Mouse (Mus musculus) kidney, postnatal 36 days (tissue): ENCODE results near the gene Ugt2b5.
"Not testable (repeated sequence)": the region's sequence is repeated elsewhere in the genome, so short reads cannot be mapped to it uniquely, and the experiment has no call there.

Experiments
- DNase-seq, 2 experiments: peaks; one replicate each; pipeline ENCODE4 v3.0.0; 2021 to 2022; ENCODE audit warnings: mixed read lengths in 2 of 2

Ugt2b5 gene

DNA sequence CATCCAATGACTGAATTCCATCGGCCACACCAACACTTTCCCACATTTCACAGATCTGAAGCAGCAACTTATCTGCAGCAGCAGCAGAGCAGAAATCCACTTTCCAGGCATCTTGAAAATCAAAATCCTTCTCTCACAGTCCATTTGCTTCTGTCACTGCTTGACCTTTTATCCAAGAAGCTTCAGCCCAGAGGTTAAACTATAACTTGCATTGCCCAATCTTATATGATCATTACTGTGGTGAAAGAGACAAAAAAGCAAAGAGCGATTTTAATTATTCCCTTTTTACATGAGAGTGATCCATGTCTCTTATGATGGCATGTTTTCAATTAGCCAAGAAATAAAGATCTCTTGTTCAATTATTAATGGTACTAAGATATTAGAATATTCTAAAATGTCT is at the start of gene Ugt2b5:
Ugt2b5 (minus strand) TSS at position 123 of the 400 bp plus-strand sequence.
- DNase-seq, result peak in 1 of 2 experiments; percentile 12

DNA sequence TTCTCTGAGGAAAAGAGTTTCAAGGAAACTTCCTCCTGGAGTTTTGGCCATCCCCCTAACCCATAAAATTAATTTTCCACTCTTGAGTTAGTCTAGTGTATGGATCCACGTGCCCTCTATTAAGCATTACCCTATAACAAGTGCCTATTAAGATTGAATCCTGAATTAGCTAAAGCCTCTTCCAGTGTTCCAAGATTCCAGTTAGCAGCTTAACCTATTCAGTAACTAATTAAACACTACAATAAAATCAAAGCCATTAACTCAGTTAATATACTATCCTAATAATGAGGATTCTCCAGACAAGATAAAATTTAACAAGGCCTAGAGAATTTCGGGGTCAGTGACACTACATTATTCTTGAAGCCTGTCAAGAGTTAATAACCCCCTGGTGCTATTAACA is 35.7 kb upstream of the Ugt2b5 start:
- DNase-seq, result peak in 1 of 2 experiments; percentile 8

DNA sequence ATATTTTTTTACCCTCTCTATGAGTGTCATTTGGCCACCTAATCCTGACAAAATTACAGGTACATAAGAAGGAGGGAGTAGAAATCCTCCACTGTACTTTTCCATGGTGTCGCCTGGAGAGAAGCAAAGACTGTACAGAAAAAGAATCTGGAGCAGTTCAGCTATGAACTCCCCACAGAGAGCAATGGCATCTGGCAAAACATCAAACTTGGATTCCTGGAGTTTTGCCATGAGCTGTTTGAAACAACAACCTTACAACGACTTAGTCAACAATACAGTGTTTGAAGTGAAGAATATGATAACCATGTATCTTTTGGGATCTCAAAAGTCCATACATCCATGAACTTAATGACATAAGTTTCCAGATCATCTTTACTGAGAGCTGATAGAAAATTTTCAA is 34.6 kb upstream of the Ugt2b5 start:
- DNase-seq, result peak; percentile 30 to 64

DNA sequence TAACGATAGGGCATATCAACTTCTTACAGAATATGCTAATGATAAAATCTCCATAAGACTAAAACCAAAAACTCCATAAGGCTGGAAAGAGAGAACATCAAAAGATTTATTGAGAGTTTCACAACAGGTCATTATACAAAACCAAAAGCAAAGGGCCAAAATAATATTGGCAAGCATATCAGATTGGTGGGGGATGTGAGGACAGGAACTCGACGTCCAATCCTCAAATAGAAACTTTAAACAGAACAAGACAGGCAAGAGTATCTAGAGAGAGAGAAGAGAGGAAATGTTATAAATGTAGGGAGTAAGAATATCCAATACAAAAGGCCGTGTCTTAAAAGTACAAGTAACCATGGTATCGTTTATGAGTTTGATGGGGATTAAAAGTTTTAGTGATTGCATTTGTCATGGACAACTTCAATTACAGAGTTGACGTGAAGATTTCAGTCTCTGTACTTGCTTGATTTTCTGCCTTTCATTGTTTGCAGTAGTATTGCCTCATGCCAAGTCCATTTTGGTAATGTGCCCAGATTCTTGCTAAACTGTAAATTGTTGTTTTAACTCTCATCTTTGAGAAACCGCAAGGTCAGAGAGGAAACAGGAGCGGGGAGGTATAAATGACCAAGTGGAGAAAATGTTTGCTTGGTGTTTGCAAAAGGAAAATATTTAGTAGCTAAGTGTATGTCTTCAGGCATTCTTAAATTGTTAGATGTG is 7.8 kb upstream of the Ugt2b5 start:
- peak; percentile 13 to 15 for DNase-seq

DNA sequence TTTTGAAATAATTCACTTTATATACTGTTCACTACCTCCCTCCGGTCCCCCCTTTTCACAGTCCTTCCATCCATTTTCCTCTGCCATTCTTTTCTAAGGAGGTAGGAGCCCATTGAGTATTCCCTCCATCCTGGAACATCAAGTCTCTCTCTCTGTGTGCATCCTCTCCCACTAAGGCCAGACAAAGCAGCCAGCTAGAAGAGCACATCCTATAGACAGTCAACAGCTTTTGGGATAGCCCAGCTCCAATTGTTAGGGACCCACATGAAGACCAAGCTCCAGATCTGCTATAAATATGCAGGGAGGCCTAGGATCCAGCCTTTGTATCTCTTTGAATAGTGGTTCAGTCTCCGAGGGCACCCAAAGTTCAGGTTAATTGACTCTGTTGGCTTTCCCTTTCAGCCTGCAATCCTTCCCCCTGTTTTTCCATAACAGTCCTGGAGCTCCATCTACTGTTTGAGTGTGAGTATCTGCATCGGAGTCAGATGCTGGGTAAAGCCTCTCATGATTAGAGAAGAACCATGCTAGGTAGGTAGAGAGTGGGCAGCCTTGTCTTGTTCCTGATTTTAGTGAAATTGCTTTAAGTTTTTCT is 2.8 kb upstream of the Ugt2b5 start:
- peak; percentile 34 to 43 for DNase-seq

DNA sequence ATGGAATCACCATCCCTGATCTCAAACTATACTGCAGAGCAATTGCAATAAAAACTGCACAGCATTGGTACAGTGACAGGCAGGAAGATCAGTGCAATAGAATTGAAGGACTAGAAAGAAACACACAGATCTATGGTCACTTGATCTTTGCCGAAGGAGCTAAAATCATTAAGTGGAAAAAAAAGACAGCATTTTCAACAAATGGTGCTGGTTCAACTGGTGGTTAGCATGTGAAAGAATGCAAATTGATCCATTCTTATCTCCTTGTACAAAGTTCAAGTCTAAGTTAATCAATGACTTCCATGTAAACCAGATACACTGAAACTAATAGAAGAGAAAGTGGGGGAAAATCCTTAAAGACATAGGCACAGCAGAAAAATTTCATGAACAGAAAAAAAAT is 36.4 kb downstream of the Ugt2b5 start:
- not testable (repeated sequence) for DNase-seq

DNA sequence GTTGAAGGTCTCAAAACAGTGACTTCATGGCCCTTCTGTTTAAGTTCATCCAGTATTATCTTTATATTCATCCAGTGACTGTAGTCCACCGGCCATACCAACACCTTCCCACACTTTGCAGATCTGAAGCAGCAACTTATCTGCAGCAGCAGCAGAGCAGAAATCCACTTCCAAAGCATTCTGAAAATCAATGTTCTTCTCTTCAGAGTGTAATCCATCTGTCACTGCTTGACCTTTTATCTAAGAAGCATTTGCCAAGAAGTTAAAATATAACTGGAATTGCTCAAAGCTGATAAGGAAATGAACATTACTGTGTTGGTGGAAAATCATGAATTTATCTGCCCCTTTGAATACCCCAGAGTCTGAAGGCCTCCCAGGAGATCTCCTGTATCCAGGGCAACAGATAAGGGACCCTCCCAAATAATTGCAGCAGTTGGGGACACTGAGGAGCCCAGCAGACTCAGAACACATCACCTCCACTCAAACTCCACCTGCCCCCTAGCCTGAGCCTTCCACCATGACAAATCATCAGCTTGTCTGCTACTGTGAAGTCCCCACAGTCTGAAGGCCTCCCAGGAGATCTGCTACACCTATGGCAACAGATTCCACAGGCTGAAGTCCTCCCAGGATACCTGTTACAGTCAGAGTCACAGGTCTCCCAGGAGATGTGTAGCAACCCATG is 47.6 kb downstream of the Ugt2b5 start, which contains the start of gene Ugt2b36:
Ugt2b36 (minus strand) TSS at position 210 of the 682 bp plus-strand sequence.
- no peak for DNase-seq

DNA sequence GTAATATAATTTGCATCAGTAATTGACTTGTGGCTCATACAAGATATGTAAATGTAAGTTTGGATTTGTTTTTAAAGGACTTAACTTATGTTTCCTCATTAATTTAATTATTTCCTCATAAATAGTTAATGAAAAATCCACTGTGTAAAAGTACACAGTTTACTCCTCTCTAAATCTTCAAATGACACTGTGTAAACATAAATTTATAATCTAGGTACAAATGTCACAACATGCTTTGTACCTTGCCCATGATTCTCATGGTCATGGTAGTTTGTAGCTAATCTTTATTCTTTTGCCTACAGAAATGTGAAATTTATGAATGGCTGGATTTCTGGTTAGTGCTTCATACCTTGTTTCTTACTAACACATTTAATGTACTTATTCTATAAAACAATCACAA is 49.0 kb downstream of the Ugt2b5 start:
- DNase-seq, result no peak

DNA sequence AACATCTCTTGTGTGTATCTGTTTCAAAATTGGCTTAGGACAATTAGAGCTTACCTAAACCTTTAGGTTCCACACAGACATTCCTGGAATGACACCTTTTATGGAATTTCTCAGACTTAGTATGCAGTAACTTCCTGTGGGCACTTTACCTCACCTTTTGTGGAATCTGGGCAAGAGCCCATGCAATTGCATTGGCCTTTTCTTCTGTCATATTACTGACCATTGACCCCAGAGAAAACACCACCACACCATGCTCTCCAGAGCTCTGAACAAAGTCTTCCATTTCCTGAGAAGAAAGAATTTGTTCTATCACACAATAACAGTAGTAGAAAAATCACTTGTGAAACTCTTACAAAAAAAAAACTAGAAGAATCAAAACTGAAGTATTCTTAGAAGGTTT is 50.9 kb downstream of the Ugt2b5 start:
- peak in 1 of 2 experiments; percentile 1 for DNase-seq

DNA sequence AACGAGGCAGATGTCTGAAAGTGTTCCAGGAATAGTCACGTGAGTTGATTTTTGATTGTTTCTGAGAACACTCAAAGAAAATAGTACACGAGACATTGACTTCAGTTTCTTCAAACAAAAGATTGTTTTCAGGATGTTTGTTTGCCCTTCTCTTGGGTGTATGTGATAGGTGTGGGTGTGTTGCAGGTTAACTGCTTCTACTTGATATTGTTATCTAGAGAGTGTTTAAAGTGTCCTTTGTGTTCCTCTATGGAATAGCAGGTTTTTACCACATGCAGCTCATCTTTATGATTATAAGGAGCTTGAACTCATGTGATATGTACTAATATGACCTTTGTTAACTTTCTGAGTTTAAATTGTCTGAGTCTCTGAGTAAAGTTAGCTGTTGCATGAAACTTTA is 53.8 kb downstream of the Ugt2b5 start:
- no peak for DNase-seq
